Mouse (Mus musculus) liver, adult 2 months (tissue): ENCODE results near the gene Pigg. TPM values are rescaled to one million over a fixed set of nuclear protein-coding genes. Genes with fewer than 3 reads are reported as not detected.
A peak's percentile ranks its signal among the peaks of the same experiment; 100 is the strongest.

Experiments
- DNase-seq: peaks from one replicate; pipeline ENCODE4 v3.0.0-alpha.2; 2011; ENCODE audit warnings: low read depth, low spot score; ENCODE audit errors: extremely low read depth
- H3K27ac ChIP-seq: fragments of 200-500 bp; replicated peaks from 2 replicates; pipeline ENCODE4 v1.5.1; 2012; ENCODE audit warnings: low read depth, mild to moderate bottlenecking, control low read depth, inconsistent platforms, low read length; ENCODE audit not compliant: insufficient read depth
- H3K27me3 ChIP-seq: fragments of 200-500 bp; 2 replicates; pipeline ENCODE4 v1.6.1; 2012; ENCODE audit warnings: mild to moderate bottlenecking, moderate library complexity, low read length, inconsistent platforms; ENCODE audit not compliant: control insufficient read depth, insufficient read depth
- H3K36me3 ChIP-seq: fragments of 200-500 bp; 2 replicates; pipeline ENCODE4 v1.6.1; 2012; ENCODE audit warnings: low read length, inconsistent platforms; ENCODE audit not compliant: control insufficient read depth, insufficient read depth
- H3K4me1 ChIP-seq: fragments of 200-500 bp; 2 replicates; pipeline ENCODE4 v1.6.1; 2011; ENCODE audit warnings: low read length; ENCODE audit not compliant: control insufficient read depth, insufficient read depth
- H3K4me3 ChIP-seq: fragments of 200-500 bp; 2 replicates; pipeline ENCODE4 v1.5.1; 2011; ENCODE audit warnings: low read depth, mild to moderate bottlenecking, control low read depth, low read length, moderate library complexity; ENCODE audit not compliant: insufficient read depth
- H3K79me2 ChIP-seq: fragments of 200-500 bp; 2 replicates; pipeline ENCODE4 v1.6.1; 2012; ENCODE audit warnings: inconsistent platforms, mild to moderate bottlenecking, low read length, moderate library complexity; ENCODE audit not compliant: control insufficient read depth, insufficient read depth
- H3K9ac ChIP-seq: fragments of 200-500 bp; 2 replicates; pipeline ENCODE4 v1.6.1; 2012; ENCODE audit warnings: low read depth, mild to moderate bottlenecking, control low read depth, inconsistent platforms, low read length
- CTCF ChIP-seq: fragments of 200-500 bp; IDR thresholded peaks from 2 replicates; pipeline ENCODE4 v1.5.1; 2011; ENCODE audit warnings: low read depth, low read length, control low read depth
- POLR2A ChIP-seq: fragments of 200-500 bp; IDR thresholded peaks from 2 replicates; pipeline ENCODE4 v1.6.1; 2011; ENCODE audit warnings: low read length, control low read depth; ENCODE audit not compliant: insufficient read depth; ENCODE audit errors: extremely low read depth
- WGBS: fragments of 180-500 bp; shearing (Covaris S2); methylation state at CpG from one replicate; pipeline ENCODE4 v1.1.7; 2018; 5-methylcytosine and 5-hydroxymethylcytosine counted together
- polyA plus RNA-seq: library from polyadenylated mRNA; depleted of rRNA; stranded (reverse); fragments of >200 nt; gene quantifications from 2 replicates; pipeline ENCODE4 v1.2.3, GENCODE M21; 2012
- total RNA-seq: library from RNA; depleted of rRNA; stranded (reverse); fragments of >200 nt; gene quantifications from 2 replicates; pipeline ENCODE4 v1.2.3, GENCODE M21; 2014

The Pigg gene
- total and polyA plus RNA-seq, 2 experiments = 4.9 to 10.8 TPM

DNA sequence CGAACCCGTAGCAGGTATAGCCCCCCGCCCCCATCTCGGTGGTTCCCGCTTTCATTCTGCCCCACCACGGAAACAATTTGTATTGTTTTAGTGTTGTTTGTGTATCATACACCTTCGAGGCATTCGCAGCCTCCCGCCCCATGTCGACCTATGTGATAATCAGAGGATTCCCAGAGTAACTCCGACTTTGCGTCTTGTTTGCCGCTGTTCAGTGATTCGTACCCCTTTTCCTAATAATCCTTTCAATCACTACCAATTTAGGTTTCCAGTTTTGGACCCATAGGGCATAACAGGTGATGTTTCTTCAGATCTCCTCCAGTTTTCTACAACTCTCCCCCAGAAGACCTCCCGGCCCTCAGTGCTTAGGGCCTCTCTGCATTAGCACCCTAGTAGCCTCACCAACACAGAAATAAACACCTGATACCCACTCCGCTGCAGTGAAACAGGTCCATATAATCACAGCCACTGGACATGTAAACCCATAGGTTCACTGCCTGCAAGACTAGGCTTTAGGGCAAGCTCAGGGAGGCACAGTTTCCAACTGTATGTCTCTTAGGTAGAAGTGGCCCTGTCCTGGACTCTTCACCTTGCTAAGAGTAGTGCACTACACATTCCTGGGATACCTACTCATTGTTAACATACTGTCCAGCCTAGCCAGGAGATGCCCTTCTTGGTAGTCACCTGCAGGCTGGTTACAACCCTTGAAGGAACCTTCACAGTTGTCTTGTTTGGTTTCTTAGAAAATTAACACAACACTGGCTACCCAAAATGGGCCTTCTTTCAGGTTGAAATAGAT lies 854 bp downstream of the Pigg start:
- H3K27ac ChIP-seq = no peak overlapping the region
- H3K79me2 ChIP-seq = peaks cover 3% of the 10 kb centered on the region; the same call in 1 of the 2 replicates
- no peaks in the 10 kb centered on the region for H3K27me3 ChIP-seq
- TF ChIP-seq POLR2A = no peak
- TF ChIP-seq CTCF = no peak
- DNase-seq = no peak
- 5% methylated on average over 16 of the region's 16 CpGs for WGBS
- peak overlapping the region; percentile 88 for H3K9ac ChIP-seq
- H3K36me3 ChIP-seq = peaks cover 8% of the 10 kb centered on the region; the same call in 1 of the 2 replicates
- peaks cover 5% of the 10 kb centered on the region for H3K4me1 ChIP-seq
- H3K4me3 ChIP-seq = peak overlapping the region; percentile 95

DNA sequence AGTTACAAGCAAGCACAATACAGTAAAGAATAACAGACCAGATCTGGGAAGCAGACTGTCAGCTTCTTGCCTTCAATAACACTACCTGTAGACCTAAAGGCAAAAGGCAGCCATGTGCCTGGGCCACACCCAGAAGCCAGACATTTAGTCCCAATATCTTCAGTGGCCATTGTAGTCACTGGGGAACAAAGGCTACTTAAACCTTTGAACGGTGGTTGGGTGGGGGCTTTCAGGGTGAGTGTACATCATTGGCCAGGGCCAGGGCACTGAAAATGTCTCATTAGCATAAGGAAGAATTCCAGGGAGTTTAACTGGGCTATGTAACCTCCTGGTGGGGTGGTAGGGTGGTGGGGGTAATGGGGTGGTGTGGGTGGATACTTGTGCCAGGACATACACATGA lies 18.6 kb downstream of the Pigg start:
- TF ChIP-seq CTCF (no peak), POLR2A (no peak)
- Histone ChIP-seq H3K4me3 (no peak overlapping the region), H3K27me3 (no peaks in the 10 kb centered on the region), H3K9ac (no peak overlapping the region), H3K79me2 (no peaks in the 10 kb centered on the region), H3K36me3 (peaks cover 48% of the 10 kb centered on the region), H3K4me1 (no peaks in the 10 kb centered on the region), H3K27ac (no peak overlapping the region)
- WGBS = 96% methylated on average over 1 of the region's 1 CpGs
- no peak for DNase-seq

DNA sequence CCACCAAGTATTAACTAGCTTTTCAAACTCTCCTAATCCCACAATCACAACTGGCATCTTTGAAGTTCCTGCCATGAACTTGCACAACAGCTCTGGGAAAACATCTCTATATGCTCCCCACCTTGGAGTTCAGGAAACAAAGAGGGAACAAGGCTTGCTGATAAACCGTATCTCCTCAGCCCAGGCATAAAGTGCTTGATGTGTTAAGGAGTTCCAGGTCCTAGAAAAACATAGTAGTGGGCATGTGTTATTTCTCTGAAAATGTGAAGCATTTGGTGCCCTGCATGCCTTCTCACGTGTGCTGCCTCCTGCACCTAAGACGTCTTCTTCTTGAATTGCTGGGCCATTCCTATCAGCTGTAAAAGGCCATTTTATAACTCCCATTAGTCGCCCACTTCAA lies 25.0 kb downstream of the Pigg start:
- WGBS = 84% methylated on average over 4 of the region's 4 CpGs
- Histone ChIP-seq H3K4me1 (no peaks in the 10 kb centered on the region), H3K9ac (no peak overlapping the region), H3K27ac (no peak overlapping the region), H3K79me2 (no peaks in the 10 kb centered on the region), H3K27me3 (no peaks in the 10 kb centered on the region), H3K36me3 (peaks cover 40% of the 10 kb centered on the region), H3K4me3 (no peak overlapping the region)
- no peak for DNase-seq
- TF ChIP-seq POLR2A = no peak
- TF ChIP-seq CTCF = no peak

DNA sequence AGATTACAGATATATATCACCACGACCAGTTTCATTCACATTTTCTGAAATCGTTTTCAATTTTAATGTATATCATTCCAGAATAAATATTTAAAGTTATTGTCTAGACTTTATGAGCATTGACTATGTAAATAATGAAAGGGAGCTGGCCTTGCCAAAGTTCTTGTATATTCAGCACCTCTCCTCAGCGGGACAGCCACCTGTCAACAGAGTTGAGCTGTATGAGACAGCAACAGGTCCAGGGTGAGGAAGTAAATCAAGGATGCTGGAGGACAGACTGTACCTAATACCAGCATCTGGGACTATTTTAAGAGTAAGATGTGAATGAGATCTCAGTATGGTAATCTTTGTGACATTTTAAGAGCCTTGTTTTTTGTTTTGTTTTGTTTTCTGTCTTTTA lies 25.6 kb downstream of the Pigg start:
- H3K36me3 ChIP-seq = peaks cover 37% of the 10 kb centered on the region
- H3K9ac ChIP-seq = no peak overlapping the region
- DNase-seq = no peak
- 71% methylated on average over 3 of the region's 3 CpGs for WGBS
- H3K27me3 ChIP-seq = no peaks in the 10 kb centered on the region
- H3K4me3 ChIP-seq = no peak overlapping the region
- TF ChIP-seq POLR2A = no peak
- no peak overlapping the region for H3K27ac ChIP-seq
- H3K4me1 ChIP-seq = no peaks in the 10 kb centered on the region
- H3K79me2 ChIP-seq = no peaks in the 10 kb centered on the region

DNA sequence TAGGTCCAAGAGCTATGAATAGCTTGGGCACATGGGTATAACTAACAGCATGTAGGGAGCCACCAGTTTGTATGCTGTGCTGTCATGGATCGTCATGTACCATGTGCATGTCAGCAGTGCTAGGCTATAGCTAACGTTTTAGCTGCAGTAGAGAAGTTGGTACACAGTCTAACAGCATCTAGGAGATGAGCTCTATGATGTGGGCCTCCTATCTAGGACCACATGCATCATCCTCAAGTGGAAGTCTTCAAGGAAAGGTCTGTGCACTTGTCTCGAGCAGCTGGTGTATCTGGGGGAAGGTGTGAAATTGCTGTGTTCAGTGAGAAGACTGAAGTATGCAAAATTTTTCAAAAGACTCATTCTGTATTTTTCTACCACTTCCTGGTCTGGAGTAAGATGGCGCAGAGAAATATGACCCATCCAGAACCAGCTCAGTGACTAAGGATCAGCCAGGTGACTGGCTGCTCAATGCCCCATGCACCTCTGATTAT lies 31.3 kb downstream of the Pigg start:
- WGBS = 94% methylated on average over 4 of the region's 4 CpGs
- no peaks in the 10 kb centered on the region for H3K79me2 ChIP-seq
- H3K36me3 ChIP-seq = peaks cover 51% of the 10 kb centered on the region

DNA sequence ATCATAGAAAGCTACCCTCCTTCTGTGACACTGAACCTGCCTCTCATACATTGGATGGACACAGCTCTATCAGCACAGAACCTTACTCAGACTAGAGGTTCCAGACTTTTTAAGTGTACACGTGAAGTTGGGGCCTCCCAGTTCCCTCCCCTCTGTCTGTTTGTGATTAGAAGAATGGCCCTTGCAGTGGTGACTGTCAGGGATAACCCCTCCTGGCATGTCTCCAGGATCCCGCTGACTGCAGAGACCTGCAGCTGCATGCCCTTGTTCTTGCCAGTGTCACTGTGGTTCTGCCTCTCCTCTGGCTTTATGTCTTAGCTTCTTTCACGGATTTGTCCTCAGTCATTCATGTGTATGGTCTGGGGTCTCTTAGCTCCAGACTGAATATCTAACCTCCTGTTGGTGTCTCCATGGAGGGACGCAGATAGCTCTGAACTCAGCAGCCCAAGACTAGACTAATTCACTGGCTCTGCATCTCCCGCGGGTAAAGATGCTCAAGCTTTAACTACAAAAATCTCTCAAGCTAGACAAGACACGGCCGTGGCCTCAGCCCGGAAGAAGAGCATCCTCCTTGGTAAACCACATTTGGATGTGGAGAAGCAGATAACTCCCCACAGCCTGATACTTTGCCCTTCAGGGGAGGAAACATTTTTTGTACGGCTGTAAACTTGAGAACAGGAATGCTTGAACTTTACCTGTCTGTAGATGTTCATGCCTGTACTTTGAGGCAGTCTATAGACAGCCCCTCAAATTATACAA lies 33.1 kb downstream of the Pigg start:
- H3K9ac ChIP-seq = no peak overlapping the region
- H3K27ac ChIP-seq = no peak overlapping the region
- H3K4me1 ChIP-seq = no peaks in the 10 kb centered on the region
- H3K36me3 ChIP-seq = peaks cover 54% of the 10 kb centered on the region
- no peaks in the 10 kb centered on the region for H3K27me3 ChIP-seq
- TF ChIP-seq POLR2A (no peak), CTCF (no peak)
- 91% methylated on average over 10 of the region's 10 CpGs for WGBS
- no peaks in the 10 kb centered on the region for H3K79me2 ChIP-seq
- no peak overlapping the region for H3K4me3 ChIP-seq
- DNase-seq = no peak

More for the DNA sequence above, 31.3 kb downstream of the Pigg start:
- Histone ChIP-seq H3K4me3 (no peak overlapping the region), H3K27me3 (no peaks in the 10 kb centered on the region), H3K4me1 (no peaks in the 10 kb centered on the region), H3K27ac (no peak overlapping the region), H3K9ac (no peak overlapping the region)
- no peak for TF ChIP-seq CTCF
- TF ChIP-seq POLR2A = no peak
- no peak for DNase-seq
